Mouse (Mus musculus) cortical plate, adult 2 months (tissue): Measurements from ENCODE around the gene Ube2f.

ENCODE experiments used
- CTCF ChIP-seq: fragments of 200-500 bp; IDR thresholded peaks from 2 replicates; pipeline ENCODE4 v1.5.1; 2011; ENCODE audit warnings: mild to moderate bottlenecking, control low read depth, low read length; ENCODE audit not compliant: insufficient read depth; ENCODE audit errors: extremely low read depth
- POLR2A ChIP-seq: fragments of 200-500 bp; IDR thresholded peaks from 2 replicates; pipeline ENCODE4 v1.6.1; 2011; ENCODE audit warnings: mild to moderate bottlenecking, low read length, control low read depth; ENCODE audit not compliant: insufficient read depth; ENCODE audit errors: extremely low read depth

GRCm38 (mm10) chr1:91241249-91241648 is 8.9 kb upstream of the Ube2f start:
- TF ChIP-seq POLR2A (no peak), CTCF (no peak)
